Mouse (Mus musculus) telencephalon, adult 2 months (tissue): ENCODE measurements at regions not wholly inside any gene's neighbourhood (a gene's known extent, or its start where the extent isn't known, plus 50 kb on each side); places are given as distances from the start of the nearest gene placed in this dataset.

ENCODE experiments used
- DNase-seq: peaks from one replicate; pipeline ENCODE4 v3.0.0-alpha.2; 2011; ENCODE audit warnings: low read depth, low spot score

DNA sequence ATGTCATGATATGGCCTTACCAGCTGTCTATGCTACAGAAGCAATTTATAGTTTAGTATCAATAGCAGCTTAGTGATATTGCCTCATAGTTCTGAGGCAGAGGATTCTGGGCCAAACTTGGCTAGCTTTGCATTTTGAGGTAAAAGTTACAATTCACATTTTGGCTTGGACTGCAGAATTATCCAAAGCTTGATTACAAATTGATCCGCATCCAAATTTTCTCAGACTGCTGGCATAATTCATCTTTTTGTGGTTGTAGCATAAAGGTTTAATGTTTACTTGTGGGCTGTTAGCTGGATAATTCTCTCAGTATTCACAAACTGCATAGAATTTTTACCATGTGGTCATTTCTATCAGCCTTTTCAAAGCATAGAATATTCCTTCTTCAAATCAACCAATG, 589.9 kb upstream of the Pdcd1 start:
- DNase-seq: peak; percentile 4

DNA sequence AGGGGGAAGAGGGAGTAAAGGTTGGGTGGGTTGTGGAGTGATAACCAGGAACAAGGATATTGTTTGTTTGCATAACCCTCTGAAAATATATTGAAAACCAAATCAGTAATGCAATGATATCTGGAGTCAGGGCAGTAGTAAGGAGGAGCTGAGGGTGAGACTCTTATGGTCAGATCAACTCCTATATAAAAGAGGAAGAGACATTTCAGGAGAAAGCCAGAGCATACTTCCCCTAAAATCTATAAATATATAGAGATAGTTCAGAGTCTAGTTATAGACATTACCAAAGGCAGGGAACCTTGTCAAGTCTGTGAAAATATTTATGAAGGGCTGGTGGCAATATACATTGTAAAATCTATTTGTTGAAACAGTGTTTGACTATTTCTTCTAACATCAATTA, 605.9 kb upstream of the Pdcd1 start:
- no peak for DNase-seq

GRCm38 (mm10) chr1:94671641-94672040, 619.3 kb upstream of the Pdcd1 start:
- DNase-seq: peak; percentile 28

- no peak for DNase-seq
Measured at GRCm38 (mm10) chr1:94700517-94700916, 612.9 kb upstream of the Fam174a start.

DNA sequence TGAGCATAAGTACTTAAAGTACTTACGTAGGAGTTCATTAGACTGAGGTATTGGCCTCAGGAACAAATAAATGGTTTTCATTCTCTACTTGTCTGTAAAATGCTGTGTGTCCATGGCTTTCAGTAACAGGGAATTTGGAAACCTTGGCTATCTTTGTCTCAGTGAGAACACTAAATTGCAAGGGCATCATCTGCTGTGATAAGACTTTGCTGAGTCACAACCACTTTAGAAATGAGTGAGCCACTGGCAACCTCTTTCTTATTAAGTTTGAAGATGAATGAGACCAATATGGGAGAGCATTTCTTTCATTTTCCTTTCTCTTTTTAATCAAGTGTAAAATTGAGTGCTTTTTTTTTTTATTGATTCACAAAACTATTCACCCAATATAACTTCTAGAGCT, 611.7 kb upstream of the Fam174a start:
- no peak for DNase-seq

DNA sequence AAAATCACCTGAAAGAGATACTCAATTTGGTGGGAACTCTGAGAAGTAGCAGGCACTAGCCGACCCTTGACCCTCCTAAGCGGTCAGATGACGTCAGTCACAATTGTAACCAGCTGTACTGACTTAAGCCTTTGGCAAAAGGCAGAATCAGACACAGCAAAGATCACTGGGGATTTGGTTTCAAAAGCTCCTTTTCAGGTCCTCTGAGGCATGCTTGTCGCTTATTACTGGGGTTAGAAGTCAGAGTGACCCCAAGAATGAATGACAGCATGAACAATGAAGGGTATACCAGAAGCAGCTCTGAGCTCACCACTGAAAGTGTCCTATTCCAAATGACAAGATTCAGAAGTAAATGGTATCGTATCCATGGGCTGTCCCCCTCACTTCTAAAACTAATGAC, 600.6 kb upstream of the Fam174a start:
- DNase-seq: no peak

DNA sequence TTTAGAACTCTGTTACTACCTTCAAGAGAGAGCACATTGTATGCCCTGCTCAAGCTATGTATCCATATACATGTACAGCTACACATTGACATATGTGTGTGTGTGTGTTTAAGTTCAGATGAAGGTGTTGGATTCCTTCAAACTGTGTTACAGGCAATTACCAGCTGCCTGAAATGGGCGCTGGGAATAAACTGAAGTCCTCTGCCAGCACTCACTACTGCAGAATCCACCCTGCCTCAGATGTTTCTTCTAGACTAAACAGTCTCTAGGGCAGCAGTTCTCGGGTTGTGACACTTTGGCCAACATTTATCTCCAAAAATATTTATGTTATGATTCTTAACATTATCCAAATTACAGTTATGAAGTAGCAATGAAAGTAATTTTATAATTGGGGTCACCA, 595.7 kb upstream of the Fam174a start:
- DNase-seq: no peak

- no peak for DNase-seq
Measured at GRCm38 (mm10) chr1:94753523-94753922, 559.9 kb upstream of the Fam174a start.

GRCm38 (mm10) chr1:94789019-94789585, 524.3 kb upstream of the Fam174a start:
- no peak for DNase-seq

DNA sequence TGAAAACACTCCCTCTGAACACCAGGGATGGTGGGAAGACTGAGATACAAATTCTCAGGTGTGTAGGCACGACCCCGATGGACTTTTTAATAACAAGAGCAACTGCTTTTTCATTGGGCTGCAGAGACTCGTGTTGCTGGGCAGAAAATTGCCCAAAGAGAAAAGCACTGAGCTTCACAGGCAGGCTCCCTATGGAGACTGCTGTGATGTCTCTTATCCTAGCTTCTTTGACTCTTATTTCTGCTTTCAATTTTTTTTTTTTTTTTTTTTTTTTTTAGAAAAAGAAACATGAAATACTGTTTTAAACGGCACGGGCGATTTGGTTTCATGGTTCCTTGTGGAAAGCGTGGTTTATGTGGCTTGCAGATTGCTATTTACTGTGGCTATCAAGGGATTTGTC, 522.8 kb upstream of the Fam174a start:
- no peak for DNase-seq

GRCm38 (mm10) chr1:94791052-94791451, 522.4 kb upstream of the Fam174a start:
- no peak for DNase-seq

DNA sequence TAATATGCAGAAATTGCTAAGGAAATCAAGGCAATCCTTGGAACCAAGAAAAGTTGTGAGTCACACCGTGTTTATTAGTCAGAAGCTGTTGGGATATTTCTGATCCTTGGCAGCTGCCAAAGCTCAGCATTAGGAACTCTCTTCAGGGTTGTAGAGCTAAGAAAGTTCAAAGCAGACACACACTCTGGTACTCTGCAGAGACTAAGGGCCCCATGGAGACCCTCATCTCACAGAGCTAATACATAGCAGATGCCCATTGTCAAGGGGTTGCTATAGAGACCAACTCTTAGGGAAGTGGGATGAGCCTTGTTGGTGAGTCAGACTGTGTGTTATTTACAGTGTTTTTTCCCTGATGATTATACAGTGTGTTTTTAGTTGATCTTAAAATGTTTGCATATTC, 517.4 kb upstream of the Fam174a start:
- peak; percentile 5 for DNase-seq

DNA sequence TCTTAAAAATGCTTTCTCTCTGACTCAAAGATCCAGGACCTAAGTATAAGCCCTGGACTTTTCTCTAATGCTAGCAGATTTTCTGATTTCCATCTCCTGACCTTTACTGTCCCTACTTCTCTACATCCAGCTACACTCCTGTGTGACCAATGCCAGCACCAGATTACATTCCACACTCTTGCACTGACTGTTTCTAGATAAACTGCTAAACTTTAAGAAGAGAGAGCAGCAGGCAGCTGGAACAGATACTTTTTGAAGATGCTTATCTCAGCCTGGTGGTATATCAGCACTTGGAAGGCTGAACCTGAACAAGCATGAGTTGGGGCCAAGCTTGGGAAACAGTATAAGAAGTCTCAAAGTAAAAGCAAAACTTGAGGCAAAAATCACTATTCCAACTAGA, 509.7 kb upstream of the Fam174a start:
- no peak for DNase-seq

- DNase-seq: no peak
Measured at GRCm38 (mm10) chr1:94804877-94805276, 508.5 kb upstream of the Fam174a start.

DNA sequence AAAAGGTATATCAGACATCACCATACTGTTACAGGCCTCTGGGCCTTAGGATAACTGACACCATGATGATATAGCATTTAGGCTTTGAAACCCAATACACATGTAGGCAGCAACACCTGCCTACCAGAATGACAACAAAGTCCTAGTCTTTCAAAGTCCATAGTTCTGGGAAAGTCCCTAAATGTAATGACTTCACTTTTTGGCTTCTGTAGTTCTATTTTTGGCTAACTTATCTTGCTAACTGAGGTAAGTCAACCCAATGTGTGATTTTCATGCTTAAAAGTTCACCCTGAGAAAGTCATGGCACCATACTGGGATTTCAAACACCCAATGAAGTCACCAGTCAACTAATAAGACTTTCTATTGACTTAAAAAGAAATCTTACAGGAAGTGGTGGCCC, 485.8 kb upstream of the Fam174a start:
- no peak for DNase-seq

- no peak for DNase-seq
Measured at GRCm38 (mm10) chr1:94835982-94836381, 477.4 kb upstream of the Fam174a start.

DNA sequence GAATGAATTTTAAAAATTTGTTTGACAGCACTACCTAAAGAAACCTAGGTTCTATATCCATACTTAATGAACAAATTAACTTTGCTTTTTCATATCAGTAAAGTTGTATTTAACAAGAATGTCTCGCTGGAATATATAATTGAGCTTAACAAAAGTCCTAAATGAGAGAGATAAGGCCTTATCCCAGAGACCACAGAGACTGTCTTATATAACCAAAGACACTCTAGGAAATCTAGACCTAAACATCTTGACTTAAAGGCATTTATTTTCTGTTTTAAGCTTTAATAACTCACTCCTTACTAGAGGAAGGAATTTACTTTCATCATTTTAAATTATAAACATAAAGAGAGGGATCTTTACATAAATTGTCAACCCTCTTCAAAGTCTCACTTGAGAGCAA, 461.9 kb upstream of the Fam174a start:
- DNase-seq: no peak

GRCm38 (mm10) chr1:94858464-94858863, 455.0 kb upstream of the Fam174a start:
- no peak for DNase-seq

GRCm38 (mm10) chr1:94868872-94869271, 444.6 kb upstream of the Fam174a start:
- no peak for DNase-seq

GRCm38 (mm10) chr1:94880553-94880952, 432.9 kb upstream of the Fam174a start:
- DNase-seq: no peak

DNA sequence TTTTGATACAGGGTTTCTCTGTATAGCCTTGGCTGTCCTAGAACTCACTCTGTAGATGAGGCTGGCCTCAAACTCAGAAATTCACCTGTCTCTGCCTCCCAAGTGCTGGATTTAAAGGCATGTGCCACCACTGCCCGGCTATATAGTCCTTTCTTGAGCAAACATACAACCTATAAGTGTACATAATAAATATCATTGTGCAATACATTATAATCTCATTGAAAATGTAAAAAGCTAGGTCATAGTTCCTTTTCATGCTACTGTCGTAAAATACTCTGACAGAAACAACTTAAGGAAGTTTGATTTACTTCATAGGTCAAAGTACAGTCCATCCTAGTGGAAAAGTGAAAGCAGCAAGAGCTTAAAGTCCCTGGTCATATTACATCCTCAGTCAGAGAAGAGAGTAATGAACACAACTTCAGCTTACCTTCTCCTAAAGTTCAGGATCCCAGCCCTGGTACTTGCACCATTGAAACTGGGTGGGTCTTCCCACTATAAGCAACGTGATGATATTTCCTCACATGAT, 408.4 kb upstream of the Fam174a start:
- no peak for DNase-seq

- DNase-seq: no peak
Measured at GRCm38 (mm10) chr1:94910839-94911238, 402.6 kb upstream of the Fam174a start.
